ENCODE assay signal across 13 mouse cellular contexts in the genomic region with DNA sequence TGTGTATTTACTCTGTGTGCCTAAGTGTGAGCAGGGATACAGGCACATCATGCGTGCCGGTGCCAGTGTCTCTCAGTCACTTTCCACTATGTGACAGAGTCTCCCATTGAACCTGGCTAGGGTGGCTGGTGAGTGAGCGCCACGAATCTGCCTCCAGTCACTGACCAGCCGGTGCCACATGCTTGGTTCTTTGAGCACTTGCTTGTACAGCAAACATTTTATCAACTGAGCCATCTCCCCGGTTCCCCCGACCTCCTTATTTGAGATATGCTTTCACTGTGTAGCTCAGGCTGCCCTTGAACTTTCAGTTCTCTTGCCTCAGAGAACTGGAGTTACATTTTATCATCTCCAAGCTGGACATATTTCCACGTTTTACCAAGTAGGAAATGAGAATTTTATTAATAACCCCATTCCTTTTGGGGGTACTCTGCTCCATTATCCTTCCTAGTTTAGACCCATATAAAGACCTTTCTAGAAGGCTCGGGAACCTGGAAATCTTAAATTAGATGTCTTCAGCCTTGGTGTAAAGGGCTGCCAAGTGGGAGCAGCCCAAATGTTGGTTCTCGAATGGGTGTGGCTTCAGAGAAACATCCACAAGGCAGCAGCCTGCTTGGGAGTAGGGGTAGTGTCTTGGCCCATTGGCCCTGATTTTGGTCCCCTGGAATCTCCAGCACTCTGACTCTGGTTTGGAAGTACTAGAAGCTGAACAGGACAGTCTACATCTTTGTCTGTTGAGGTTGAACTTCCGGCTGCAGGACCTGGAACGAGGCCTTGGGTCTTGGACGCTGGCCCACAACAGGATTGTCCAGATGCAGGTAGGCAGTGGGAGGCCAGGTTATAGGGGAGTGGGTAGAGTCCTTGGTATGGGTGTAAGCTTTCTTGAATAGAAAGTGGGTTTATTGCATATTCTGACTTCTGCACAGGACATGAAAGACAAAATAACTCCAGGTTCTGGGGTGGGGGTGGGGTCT. TPM values are rescaled to one million over a fixed set of nuclear protein-coding genes. Genes with fewer than 3 reads are reported as not detected.
A peak's percentile ranks its signal among the peaks of the same experiment; 100 is the strongest.
DNase-seq lines count a peak whose midpoint lies in the region; ATAC-seq and TF ChIP-seq lines count a peak whose summit lies in the region.
"Had no signal": no experiment of that assay in that cellular context is flagged by ENCODE, and none has a peak within 500 bp of the region (broad histone marks: within the 10 kb centered on the region; RNA-seq: fewer than 3 reads in every experiment).

No protein-coding gene starts in this region.

- H3K9ac ChIP-seq in hindbrain, embryonic 16.5 days (ENCODE audit: low read depth, low read length) = no peak overlapping the region
- H3K9ac ChIP-seq in ES-Bruce4 (ENCODE audit: low read depth, poor library complexity, severe bottlenecking) = peak overlapping the region; percentile 69; the same call in 1 of the 2 replicates
- H3K9ac ChIP-seq in limb, embryonic 13.5 days = peak overlapping the region; percentile 78
- H3K9ac ChIP-seq: forebrain, postnatal 0 days had no signal

- no peaks in the 10 kb centered on the region; the same call in 1 of the 2 replicates for H3K27me3 ChIP-seq in hindbrain, embryonic 10.5 days (ENCODE audit: insufficient read depth, poor library complexity, severe bottlenecking)
- H3K27me3 ChIP-seq in hindbrain, embryonic 16.5 days (replicated peaks; ENCODE audit: control insufficient read depth, insufficient read depth, low read length) = no peaks in the 10 kb centered on the region
- H3K27me3 ChIP-seq in E14TG2a.4 (ENCODE audit: insufficient read depth, low read length) (no peaks in the 10 kb centered on the region), ES-Bruce4 (ENCODE audit: control insufficient read depth, insufficient read depth, low read length, poor library complexity, severe bottlenecking) (no peaks in the 10 kb centered on the region)
- no peaks in the 10 kb centered on the region for H3K27me3 ChIP-seq in limb, embryonic 13.5 days
- H3K27me3 ChIP-seq: midbrain, embryonic 13.5 days had no signal

- H3K4me1 ChIP-seq in hindbrain, embryonic 10.5 days (replicated peaks) = peaks cover 22% of the 10 kb centered on the region
- H3K4me1 ChIP-seq in hindbrain, embryonic 16.5 days (ENCODE audit: control insufficient read depth, insufficient read depth, low read depth, low read length) = no peaks in the 10 kb centered on the region
- H3K4me1 ChIP-seq in E14TG2a.4 (replicated peaks; ENCODE audit: low read depth, low read length) = peaks cover 69% of the 10 kb centered on the region
- no peaks in the 10 kb centered on the region for H3K4me1 ChIP-seq in ES-Bruce4 (ENCODE audit: control insufficient read depth, insufficient read depth, low read length)
- H3K4me1 ChIP-seq in limb, embryonic 13.5 days = peaks cover 23% of the 10 kb centered on the region

- no peak for DNase-seq in hindbrain, embryonic 10.5 days (ENCODE audit: low spot score)
- DNase-seq in layer of hippocampus, adult 9-10 months (ENCODE audit: low spot score) = no peak
- no peak for DNase-seq in left cerebral cortex, adult 8-10 months (ENCODE audit: low spot score in 2 of 2)
- DNase-seq: forebrain, postnatal 0 days; heart, adult 2 months; kidney, postnatal 10 days; left cerebral cortex, postnatal 4 days; thymus, postnatal 36 days had no signal

- no peaks in the 10 kb centered on the region for H3K9me3 ChIP-seq in hindbrain, embryonic 10.5 days
- no peaks in the 10 kb centered on the region for H3K9me3 ChIP-seq in hindbrain, embryonic 16.5 days (ENCODE audit: control insufficient read depth, low read length)
- H3K9me3 ChIP-seq in E14TG2a.4 (ENCODE audit: low read length) (no peaks in the 10 kb centered on the region), ES-Bruce4 (replicated peaks; ENCODE audit: control insufficient read depth, insufficient read depth, low read length, poor library complexity, severe bottlenecking) (no peaks in the 10 kb centered on the region)
- H3K9me3 ChIP-seq in limb, embryonic 13.5 days = no peaks in the 10 kb centered on the region
- H3K9me3 ChIP-seq: midbrain, embryonic 13.5 days had no signal

- peak overlapping the region; percentile 79 for H3K27ac ChIP-seq in hindbrain, embryonic 10.5 days
- H3K27ac ChIP-seq in hindbrain, embryonic 16.5 days (ENCODE audit: low read depth, low read length) = no peak overlapping the region
- no peak overlapping the region for H3K27ac ChIP-seq in ES-Bruce4 (ENCODE audit: insufficient read depth, low read length)
- no peak overlapping the region for H3K27ac ChIP-seq in limb, embryonic 13.5 days
- H3K27ac ChIP-seq: heart, adult 2 months; midbrain, embryonic 13.5 days had no signal

- H3K4me3 ChIP-seq in hindbrain, embryonic 10.5 days = peak overlapping the region; percentile 43
- no peak overlapping the region for H3K4me3 ChIP-seq in hindbrain, embryonic 16.5 days (ENCODE audit: low read length)
- peak overlapping the region; percentile 81 for H3K4me3 ChIP-seq in E14TG2a.4 (replicated peaks; ENCODE audit: low read length)
- peak overlapping the region; percentile 81 for H3K4me3 ChIP-seq in ES-Bruce4 (ENCODE audit: low read depth, low read length)
- peak overlapping the region; percentile 62 for H3K4me3 ChIP-seq in limb, embryonic 13.5 days
- H3K4me3 ChIP-seq: heart, adult 2 months; midbrain, embryonic 13.5 days had no signal

- TF ChIP-seq CTCF in E14TG2a.4 (conservative IDR thresholded peaks at IDR 0.05; ENCODE audit: low read length) (no peak), ES-Bruce4 (IDR thresholded peaks at IDR 0.05; ENCODE audit: low read depth, low read length) (no peak)

- no peak for TF ChIP-seq EP300 in ES-Bruce4 (IDR thresholded peaks at IDR 0.05; ENCODE audit: insufficient read depth, low read depth, low read length)

- TF ChIP-seq POLR2A in ES-Bruce4 (IDR thresholded peaks at IDR 0.05; ENCODE audit: insufficient read depth, low read length) = no peak

- no peak overlapping the region for H3K4me2 ChIP-seq in hindbrain, embryonic 16.5 days (ENCODE audit: low read length)
- peak overlapping the region; percentile 75 for H3K4me2 ChIP-seq in limb, embryonic 13.5 days (replicated peaks)

- no peak for ATAC-seq in hindbrain, embryonic 16.5 days
- no peak for ATAC-seq in limb, embryonic 13.5 days (ENCODE audit: low FRiP score, low read depth)
- ATAC-seq: forebrain, postnatal 0 days; midbrain, embryonic 13.5 days had no signal

- WGBS in hindbrain, embryonic 10.5 days = 83% methylated on average over 13 of the region's 13 CpGs
- 84% methylated on average over 13 of the region's 13 CpGs for WGBS in hindbrain, embryonic 16.5 days
- 75% methylated on average over 13 of the region's 13 CpGs for WGBS in limb, embryonic 13.5 days

- peaks cover 36% of the 10 kb centered on the region for H3K36me3 ChIP-seq in hindbrain, embryonic 10.5 days
- H3K36me3 ChIP-seq in hindbrain, embryonic 16.5 days (ENCODE audit: control insufficient read depth, insufficient read depth, low read length) = no peaks in the 10 kb centered on the region
- H3K36me3 ChIP-seq in E14TG2a.4 (ENCODE audit: insufficient read depth, low read length) (peaks cover 74% of the 10 kb centered on the region), ES-Bruce4 (ENCODE audit: control insufficient read depth, insufficient read depth, low read length, poor library complexity, severe bottlenecking) (no peaks in the 10 kb centered on the region)
- H3K36me3 ChIP-seq in limb, embryonic 13.5 days = peaks cover 54% of the 10 kb centered on the region

RNA-seq across cellular contexts. Expression of a gene that starts 1.2 kb away (rescaled TPM):
- 26.8 and 28.1 TPM in 2 replicates for polyA plus RNA-seq in hindbrain, embryonic 10.5 days (2016; fragmentation: Nextera tagmentation; extraction: Ambion mirVana)
- 14.6 and 14.8 TPM in 2 replicates for polyA plus RNA-seq in hindbrain, embryonic 16.5 days (2015; fragmentation: Nextera tagmentation; extraction: Ambion mirVana)
- polyA plus RNA-seq in ES-Bruce4 (2011; ENCODE audit: insufficient read depth, insufficient read length, low read depth, missing spikeins) = 41.6 and 43.7 TPM in 2 replicates
- polyA plus RNA-seq in limb, embryonic 13.5 days (2015; fragmentation: Nextera tagmentation; extraction: Ambion mirVana) = 89.9 and 90.4 TPM in 2 replicates
- 10 to 100 TPM in 1 of 4 experiments, 1 to 10 TPM in 3; 7.4 to 10.5 (median 8.8) TPM for total RNA-seq in left cerebral cortex, adult 8-10 months (2022)

RNA-seq across cellular contexts. Expression of a gene that starts 5.7 kb away (rescaled TPM):
- 1.6 and 3.7 TPM in 2 replicates for polyA plus RNA-seq in hindbrain, embryonic 10.5 days (2016; fragmentation: Nextera tagmentation; extraction: Ambion mirVana)
- 0.21 and 0.54 TPM in 2 replicates for polyA plus RNA-seq in hindbrain, embryonic 16.5 days (2015; fragmentation: Nextera tagmentation; extraction: Ambion mirVana)
- 0.52 and 0.58 TPM in 2 replicates for polyA plus RNA-seq in ES-Bruce4 (2011; ENCODE audit: insufficient read depth, insufficient read length, low read depth, missing spikeins)
- polyA plus RNA-seq in limb, embryonic 13.5 days (2015; fragmentation: Nextera tagmentation; extraction: Ambion mirVana) = 0.95 and 1.2 TPM in 2 replicates
- total RNA-seq in left cerebral cortex, adult 8-10 months (2022) = under 1 TPM in 3 of 4 experiments, not detected in 1; 0.34 to 0.87 (median 0.48) TPM
- polyA plus RNA-seq: midbrain, embryonic 13.5 days had no signal

RNA-seq across cellular contexts. Expression of a gene that starts 7.3 kb away (rescaled TPM):
- 93.6 and 117 TPM in 2 replicates for polyA plus RNA-seq in hindbrain, embryonic 10.5 days (2016; fragmentation: Nextera tagmentation; extraction: Ambion mirVana)
- 124 and 131 TPM in 2 replicates for polyA plus RNA-seq in hindbrain, embryonic 16.5 days (2015; fragmentation: Nextera tagmentation; extraction: Ambion mirVana)
- 25.3 and 29.5 TPM in 2 replicates for polyA plus RNA-seq in ES-Bruce4 (2011; ENCODE audit: insufficient read depth, insufficient read length, low read depth, missing spikeins)
- 94.2 and 99.2 TPM in 2 replicates for polyA plus RNA-seq in limb, embryonic 13.5 days (2015; fragmentation: Nextera tagmentation; extraction: Ambion mirVana)
- 10 to 100 TPM; 60.6 to 74.5 (median 62.8) TPM for total RNA-seq in left cerebral cortex, adult 8-10 months (2022)

RNA-seq across cellular contexts. Expression of a gene that starts 7.9 kb away (rescaled TPM):
- 19.6 and 23.1 TPM in 2 replicates for polyA plus RNA-seq in hindbrain, embryonic 10.5 days (2016; fragmentation: Nextera tagmentation; extraction: Ambion mirVana)
- 16.8 and 17.0 TPM in 2 replicates for polyA plus RNA-seq in hindbrain, embryonic 16.5 days (2015; fragmentation: Nextera tagmentation; extraction: Ambion mirVana)
- 5.6 and 7.3 TPM in 2 replicates for polyA plus RNA-seq in ES-Bruce4 (2011; ENCODE audit: insufficient read depth, insufficient read length, low read depth, missing spikeins)
- polyA plus RNA-seq in limb, embryonic 13.5 days (2015; fragmentation: Nextera tagmentation; extraction: Ambion mirVana) = 20.0 and 22.4 TPM in 2 replicates
- 10 to 100 TPM in 1 of 4 experiments, 1 to 10 TPM in 3; 8.3 to 10.0 (median 9.0) TPM for total RNA-seq in left cerebral cortex, adult 8-10 months (2022)

RNA-seq across cellular contexts. Expression of a gene that starts 24.3 kb away (rescaled TPM):
- 53.4 and 82.3 TPM in 2 replicates for polyA plus RNA-seq in hindbrain, embryonic 10.5 days (2016; fragmentation: Nextera tagmentation; extraction: Ambion mirVana)
- 96.5 and 138 TPM in 2 replicates for polyA plus RNA-seq in hindbrain, embryonic 16.5 days (2015; fragmentation: Nextera tagmentation; extraction: Ambion mirVana)
- 49.4 and 52.2 TPM in 2 replicates for polyA plus RNA-seq in ES-Bruce4 (2011; ENCODE audit: insufficient read depth, insufficient read length, low read depth, missing spikeins)
- polyA plus RNA-seq in limb, embryonic 13.5 days (2015; fragmentation: Nextera tagmentation; extraction: Ambion mirVana) = 51.2 and 51.5 TPM in 2 replicates
- 100 to 1,000 TPM; 377 to 471 (median 424) TPM for total RNA-seq in left cerebral cortex, adult 8-10 months (2022)
